Mouse (Mus musculus) kidney, embryonic 14.5 days (tissue): ENCODE data around the gene Gm40193. TPM values are rescaled to one million over a fixed set of nuclear protein-coding genes. Genes with fewer than 3 reads are reported as not detected.
A peak's percentile ranks its signal among the peaks of the same experiment; 100 is the strongest.

ENCODE experiments used
- ATAC-seq: fragments of 200-750 bp; cut with Nextera tagmentation; 2 replicates; pipeline ENCODE4 v1.8.0; 2017; ENCODE audit warnings: moderate number of reproducible peaks, mild to moderate bottlenecking, moderate TSS enrichment, moderate library complexity; ENCODE audit not compliant: low FRiP score, low TSS enrichment
- H3K27ac ChIP-seq: fragments of 300-500 bp; sonication (generic); 2 replicates; pipeline ENCODE4 v1.5.1; 2014; ENCODE audit warnings: low read depth, mild to moderate bottlenecking, low read length, moderate library complexity, mixed read lengths
- H3K27me3 ChIP-seq: fragments of 300-500 bp; sonication (generic); 2 replicates; pipeline ENCODE4 v1.6.1; 2014; ENCODE audit warnings: mild to moderate bottlenecking, low read length; ENCODE audit not compliant: control insufficient read depth, insufficient read depth
- H3K36me3 ChIP-seq: fragments of 300-500 bp; sonication (generic); 2 replicates; pipeline ENCODE4 v1.6.1; 2014; ENCODE audit warnings: low read length, mixed read lengths; ENCODE audit not compliant: control insufficient read depth, insufficient read depth
- H3K4me1 ChIP-seq: fragments of 300-500 bp; sonication (generic); 2 replicates; pipeline ENCODE4 v1.6.1; 2014; ENCODE audit warnings: low read length, mixed read lengths; ENCODE audit not compliant: control insufficient read depth, insufficient read depth
- H3K4me2 ChIP-seq: fragments of 300-500 bp; sonication (generic); replicated peaks from 2 replicates; pipeline ENCODE4 v1.6.1; 2014; ENCODE audit warnings: low read depth, mild to moderate bottlenecking, low read length
- H3K4me3 ChIP-seq: fragments of 300-500 bp; sonication (generic); 2 replicates; pipeline ENCODE4 v1.5.1; 2014; ENCODE audit warnings: mild to moderate bottlenecking, low read length
- H3K9ac ChIP-seq: fragments of 300-500 bp; sonication (generic); 2 replicates; pipeline ENCODE4 v1.6.1; 2014; ENCODE audit warnings: low read depth, mild to moderate bottlenecking, low read length, moderate library complexity
- H3K9me3 ChIP-seq: fragments of 300-500 bp; sonication (generic); 2 replicates; pipeline ENCODE4 v1.6.1; 2016; ENCODE audit warnings: low read length; ENCODE audit not compliant: control insufficient read depth
- WGBS: fragments of 180-500 bp; shearing (Covaris S2); extraction: QIAGEN DNeasy Blood & Tissue Kit; methylation state at CpG from one replicate; pipeline ENCODE4 v1.1.7; 2014; 5-methylcytosine and 5-hydroxymethylcytosine counted together
- polyA plus RNA-seq: library from polyadenylated mRNA; unstranded; fragments of >200 nt; fragmentation: Nextera tagmentation; extraction: Ambion mirVana; gene quantifications from 2 replicates; pipeline ENCODE4 v1.2.1, GENCODE M21; 2014

The Gm40193 gene
- polyA plus RNA-seq, 1 experiment from 2014 or later = not detected

DNA sequence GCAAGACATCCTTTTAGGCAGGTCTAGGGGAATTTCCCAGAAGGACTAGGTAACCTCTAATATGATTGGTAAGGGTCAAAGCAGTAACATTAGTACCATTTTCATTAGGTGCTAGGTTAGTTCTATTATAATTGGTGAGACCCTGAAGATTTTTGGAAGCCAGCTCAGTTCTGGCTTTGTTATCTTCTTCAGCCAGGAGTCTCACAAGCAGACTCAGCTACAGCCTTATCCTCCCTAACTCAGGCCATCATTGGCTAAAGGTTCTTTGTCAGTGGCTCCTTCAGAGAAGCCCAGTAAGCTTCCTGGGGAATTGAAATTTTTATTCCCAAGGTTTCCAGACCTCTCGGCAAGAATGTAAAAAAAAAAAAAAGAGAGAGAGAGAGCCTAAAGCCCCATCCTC, 14.3 kb downstream of the Gm40193 start:
- Histone ChIP-seq H3K4me3 (no peak overlapping the region), H3K9me3 (no peaks in the 10 kb centered on the region), H3K4me1 (peaks cover 10% of the 10 kb centered on the region; the same call in 1 of the 2 replicates), H3K27ac (no peak overlapping the region), H3K4me2 (no peak overlapping the region), H3K9ac (no peak overlapping the region), H3K27me3 (no peaks in the 10 kb centered on the region; the same call in 1 of the 2 replicates), H3K36me3 (no peaks in the 10 kb centered on the region)
- WGBS = 59% methylated on average over 1 of the region's 1 CpGs
- no peak for ATAC-seq

DNA sequence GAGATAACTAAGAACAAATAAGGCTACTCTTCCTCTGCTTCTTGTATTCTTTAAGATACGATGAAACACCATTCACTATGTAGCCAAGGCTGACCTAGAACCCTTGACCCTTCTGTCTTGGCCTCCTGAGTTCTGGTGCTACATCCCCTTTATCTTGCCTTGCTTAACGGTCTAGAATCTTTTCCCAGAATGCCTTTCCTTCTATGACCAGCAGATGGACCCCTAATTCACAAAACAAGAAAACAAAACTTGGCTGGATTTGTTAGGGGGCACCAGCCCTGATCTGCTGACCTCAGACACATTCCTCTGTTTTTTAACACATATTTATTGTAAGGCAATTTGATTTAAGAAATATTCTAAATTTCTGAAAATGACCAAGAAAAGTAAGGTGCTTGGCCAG, 16.4 kb downstream of the Gm40193 start:
- Histone ChIP-seq H3K9me3 (no peaks in the 10 kb centered on the region), H3K27ac (no peak overlapping the region), H3K36me3 (no peaks in the 10 kb centered on the region), H3K4me3 (no peak overlapping the region), H3K4me1 (peaks cover 10% of the 10 kb centered on the region; the same call in 1 of the 2 replicates), H3K27me3 (no peaks in the 10 kb centered on the region; the same call in 1 of the 2 replicates), H3K4me2 (no peak overlapping the region), H3K9ac (no peak overlapping the region)
- WGBS = 20% methylated on average over 2 of the region's 2 CpGs
- no peak for ATAC-seq

DNA sequence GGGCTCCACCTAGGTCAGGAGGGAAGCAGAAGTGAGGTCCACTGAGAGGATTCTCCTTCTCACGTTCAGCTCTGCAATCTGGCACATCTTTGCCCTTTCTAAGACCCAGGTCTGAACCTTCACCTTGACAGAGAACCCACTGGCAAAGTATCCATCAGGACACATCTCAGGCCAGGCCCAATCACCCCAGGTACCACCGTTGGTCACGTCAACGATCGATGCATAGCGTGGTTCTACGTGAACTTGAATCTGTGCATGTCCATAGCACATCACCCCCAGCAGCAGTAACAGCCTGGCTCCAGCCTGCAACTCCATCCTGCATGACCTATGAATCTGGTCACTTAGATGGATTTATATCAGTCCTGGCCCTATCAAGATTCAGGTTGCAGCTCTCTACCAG, 18.5 kb downstream of the Gm40193 start, which contains the start of gene Vmo1:
Gene Vmo1 (minus strand): TSS at position 329 of the 400 bp plus-strand sequence.
- no peaks in the 10 kb centered on the region; the same call in 1 of the 2 replicates for H3K27me3 ChIP-seq
- no peak within 1 kb of the TSS for H3K4me2 ChIP-seq
- H3K4me3 ChIP-seq = no peak within 1 kb of the TSS
- no peak within 1 kb of the TSS for H3K27ac ChIP-seq
- H3K9me3 ChIP-seq = no peaks in the 10 kb centered on the region
- H3K9ac ChIP-seq = no peak within 1 kb of the TSS
- 80% methylated on average over 7 of the region's 7 CpGs for WGBS
- H3K4me1 ChIP-seq = 0 out of 2 replicates have a peak, but pooled peaks cover 8% of the 10 kb centered on the region
- H3K36me3 ChIP-seq = no peaks in the 10 kb centered on the region
- no peak for ATAC-seq

DNA sequence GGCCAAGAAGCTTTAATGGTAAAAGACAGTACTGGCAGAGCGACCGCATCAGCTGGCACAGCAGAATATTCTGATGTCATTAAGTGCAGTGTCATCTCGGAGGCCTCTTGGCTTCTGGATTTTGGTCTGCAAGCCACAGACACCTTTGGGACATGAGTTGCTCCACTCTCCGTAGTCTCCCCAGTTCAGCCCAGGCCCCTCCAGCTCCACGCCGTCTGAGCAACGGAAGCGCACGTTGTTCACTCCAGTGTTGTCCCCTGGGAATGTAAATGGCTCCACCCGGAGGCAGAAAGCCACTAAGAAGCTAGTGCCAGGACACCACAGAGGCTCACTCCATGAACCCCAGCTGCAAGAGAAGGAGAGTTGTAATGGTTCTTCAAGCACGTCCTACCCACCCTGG, 19.2 kb downstream of the Gm40193 start:
- no peak for ATAC-seq
- Histone ChIP-seq H3K9ac (no peak overlapping the region), H3K4me3 (no peak overlapping the region), H3K27ac (no peak overlapping the region), H3K27me3 (no peaks in the 10 kb centered on the region), H3K4me1 (0 out of 2 replicates have a peak, but pooled peaks cover 8% of the 10 kb centered on the region), H3K36me3 (no peaks in the 10 kb centered on the region), H3K4me2 (no peak overlapping the region), H3K9me3 (no peaks in the 10 kb centered on the region)
- WGBS = 62% methylated on average over 11 of the region's 11 CpGs

DNA sequence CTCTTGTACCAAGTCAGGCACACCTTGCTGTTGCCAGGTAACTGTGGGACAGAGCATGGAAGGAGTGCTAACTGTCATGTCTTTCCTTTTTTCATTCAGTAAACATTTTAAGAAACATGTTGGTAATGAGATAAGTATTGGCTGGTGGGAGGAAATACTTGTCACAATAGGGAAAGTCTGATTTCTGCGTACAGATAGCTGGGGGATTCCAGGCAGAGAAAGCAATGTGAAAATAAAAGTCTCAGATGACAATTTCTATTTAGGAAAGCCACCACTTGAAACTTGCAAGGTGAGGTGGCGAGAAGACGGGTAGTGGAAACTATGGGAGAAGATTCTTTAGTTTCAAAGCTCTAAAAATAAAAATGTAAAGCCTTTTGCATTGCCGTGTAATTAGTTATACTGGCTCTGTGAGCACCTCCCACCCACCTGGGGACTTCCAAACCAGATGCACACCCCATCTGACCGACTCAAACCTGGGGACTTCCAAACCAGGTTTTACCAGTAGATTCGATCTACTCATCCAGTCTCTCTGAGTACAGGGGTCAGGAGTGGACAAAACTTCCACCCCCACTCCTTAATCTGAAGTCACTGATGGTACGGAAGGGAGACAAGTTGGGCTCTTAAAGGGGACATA, 19.9 kb downstream of the Gm40193 start:
- no peak overlapping the region for H3K9ac ChIP-seq
- H3K4me1 ChIP-seq = 0 out of 2 replicates have a peak, but pooled peaks cover 8% of the 10 kb centered on the region
- no peak overlapping the region for H3K27ac ChIP-seq
- H3K36me3 ChIP-seq = no peaks in the 10 kb centered on the region
- ATAC-seq = no peak
- no peaks in the 10 kb centered on the region for H3K27me3 ChIP-seq
- no peak overlapping the region for H3K4me3 ChIP-seq
- WGBS = 77% methylated on average over 7 of the region's 7 CpGs
- no peak overlapping the region for H3K4me2 ChIP-seq
- H3K9me3 ChIP-seq = no peaks in the 10 kb centered on the region

- Histone ChIP-seq H3K27me3 (no peaks in the 10 kb centered on the region), H3K27ac (no peak overlapping the region), H3K4me1 (0 out of 2 replicates have a peak, but pooled peaks cover 8% of the 10 kb centered on the region), H3K36me3 (no peaks in the 10 kb centered on the region), H3K9ac (no peak overlapping the region), H3K4me2 (no peak overlapping the region), H3K4me3 (no peak overlapping the region), H3K9me3 (no peaks in the 10 kb centered on the region)
- 86% methylated on average over 7 of the region's 7 CpGs for WGBS
- no peak for ATAC-seq
Observed at GRCm38 (mm10) chr11:70511825-70512224, 20.9 kb downstream of the Gm40193 start.

DNA sequence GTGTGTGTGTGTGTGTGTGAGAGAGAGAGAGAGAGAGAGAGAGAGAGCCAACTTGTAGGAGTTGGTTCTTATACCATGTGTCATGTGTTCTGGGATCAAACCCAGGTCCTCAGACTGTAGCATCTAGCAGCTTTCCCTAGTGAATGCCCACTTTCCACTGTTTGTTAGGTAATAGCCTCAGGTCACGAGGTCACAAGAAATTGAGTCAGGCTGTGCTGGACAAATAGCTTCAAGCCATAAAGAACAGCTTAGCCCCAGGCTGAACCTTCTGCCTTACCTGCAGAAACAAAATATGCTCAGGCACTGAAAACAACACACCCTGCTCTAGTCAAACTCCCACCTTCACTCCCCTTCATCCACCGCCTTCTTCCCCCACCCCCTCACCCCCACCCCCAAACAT, 21.5 kb downstream of the Gm40193 start:
- Histone ChIP-seq H3K4me1 (0 out of 2 replicates have a peak, but pooled peaks cover 8% of the 10 kb centered on the region), H3K9me3 (no peaks in the 10 kb centered on the region), H3K27me3 (no peaks in the 10 kb centered on the region), H3K4me2 (no peak overlapping the region), H3K4me3 (no peak overlapping the region), H3K27ac (no peak overlapping the region), H3K36me3 (no peaks in the 10 kb centered on the region), H3K9ac (no peak overlapping the region)
- ATAC-seq = no peak
- WGBS = 53% methylated on average over 2 of the region's 2 CpGs

- 0 out of 2 replicates have a peak, but pooled peaks have one; percentile 63 for ATAC-seq
- Histone ChIP-seq H3K4me1 (0 out of 2 replicates have a peak, but pooled peaks cover 5% of the 10 kb centered on the region), H3K27me3 (no peaks in the 10 kb centered on the region), H3K4me2 (peak overlapping the region; percentile 21), H3K4me3 (no peak overlapping the region), H3K9ac (no peak overlapping the region), H3K36me3 (no peaks in the 10 kb centered on the region), H3K9me3 (no peaks in the 10 kb centered on the region), H3K27ac (no peak overlapping the region)
- WGBS = 11% methylated on average over 19 of the region's 19 CpGs
Observed at GRCm38 (mm10) chr11:70509753-70510564, 22.8 kb downstream of the Gm40193 start.
